Mouse (Mus musculus) heart, embryonic 13.5 days (tissue): ENCODE results near the gene Il34. TPM values are rescaled to one million over a fixed set of nuclear protein-coding genes. Genes with fewer than 3 reads are reported as not detected.
"Not testable (repeated sequence)": the region's sequence is repeated elsewhere in the genome, so short reads cannot be mapped to it uniquely, and the experiment has no call there.

Experiments
- ATAC-seq: fragments of 200-750 bp; cut with Nextera tagmentation; 2 replicates; pipeline ENCODE4 v1.8.0; 2017; ENCODE audit warnings: moderate TSS enrichment; ENCODE audit not compliant: insufficient number of reproducible peaks, low FRiP score, low TSS enrichment; ENCODE audit errors: extremely low read depth
- H3K27ac ChIP-seq: fragments of 300-500 bp; sonication (generic); replicated peaks from 2 replicates; pipeline ENCODE4 v1.5.1; 2015; ENCODE audit warnings: moderate library complexity, mild to moderate bottlenecking, inconsistent platforms
- H3K27me3 ChIP-seq: fragments of 300-500 bp; sonication (generic); replicated peaks from 2 replicates; pipeline ENCODE4 v1.6.1; 2015; ENCODE audit warnings: mild to moderate bottlenecking, inconsistent platforms
- H3K36me3 ChIP-seq: fragments of 300-500 bp; sonication (generic); 2 replicates; pipeline ENCODE4 v1.6.1; 2015; ENCODE audit warnings: mild to moderate bottlenecking, inconsistent platforms
- H3K4me1 ChIP-seq: fragments of 300-500 bp; sonication (generic); 2 replicates; pipeline ENCODE4 v1.6.1; 2015; ENCODE audit warnings: inconsistent platforms
- H3K4me2 ChIP-seq: fragments of 300-500 bp; sonication (generic); 2 replicates; pipeline ENCODE4 v1.6.1; 2015; ENCODE audit warnings: inconsistent platforms, mild to moderate bottlenecking, moderate library complexity
- H3K4me3 ChIP-seq: fragments of 300-500 bp; sonication (generic); 2 replicates; pipeline ENCODE4 v1.5.1; 2015; ENCODE audit warnings: moderate library complexity, mild to moderate bottlenecking, inconsistent platforms
- H3K9ac ChIP-seq: fragments of 300-500 bp; sonication (generic); 2 replicates; pipeline ENCODE4 v1.6.1; 2015; ENCODE audit warnings: inconsistent platforms, mild to moderate bottlenecking, moderate library complexity
- H3K9me3 ChIP-seq: fragments of 300-500 bp; sonication (generic); 2 replicates; pipeline ENCODE4 v1.6.1; 2016; ENCODE audit warnings: inconsistent platforms
- WGBS: fragments of 180-500 bp; shearing (Covaris S2); methylation state at CpG from one replicate; pipeline ENCODE4 v1.1.7; 2015; ENCODE audit warnings: mixed read lengths; 5-methylcytosine and 5-hydroxymethylcytosine counted together
- polyA plus RNA-seq: library from polyadenylated mRNA; unstranded; fragments of >200 nt; fragmentation: Nextera tagmentation; extraction: Ambion mirVana; gene quantifications from 2 replicates; pipeline ENCODE4 v1.2.1, GENCODE M21; 2015

Gene Il34
- polyA plus RNA-seq, 1 experiment from 2014 or later: 0.17 TPM

DNA sequence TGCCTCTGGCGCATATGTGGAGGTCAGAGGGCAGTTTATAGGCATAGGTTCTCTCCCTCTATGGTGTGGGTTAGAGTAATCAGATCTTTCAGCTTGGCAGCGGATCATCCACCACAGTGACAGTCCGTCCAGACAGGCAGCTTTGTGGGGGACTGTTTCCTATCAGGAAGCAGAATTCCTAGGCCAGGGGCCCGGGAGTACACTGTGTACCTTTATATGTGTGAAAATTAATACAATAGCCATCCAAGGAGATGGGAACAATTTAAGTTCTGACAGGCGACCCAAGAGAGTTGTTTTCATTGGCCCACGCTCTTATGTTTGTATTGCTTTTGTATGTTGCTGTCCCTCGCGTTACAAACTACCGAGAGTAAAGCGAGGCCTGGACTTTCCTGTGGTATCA is 14.6 kb downstream of the Il34 start:
- ATAC-seq: no peak
- H3K9me3 ChIP-seq: peaks cover 11% of the 10 kb centered on the region; the same call in 1 of the 2 replicates
- peaks cover 22% of the 10 kb centered on the region for H3K4me1 ChIP-seq
- H3K27me3 ChIP-seq: no peaks in the 10 kb centered on the region
- no peak overlapping the region for H3K4me2 ChIP-seq
- WGBS: 61% methylated on average over 10 of the region's 10 CpGs
- no peak overlapping the region for H3K4me3 ChIP-seq
- H3K9ac ChIP-seq: no peak overlapping the region
- no peaks in the 10 kb centered on the region for H3K36me3 ChIP-seq
- no peak overlapping the region for H3K27ac ChIP-seq

DNA sequence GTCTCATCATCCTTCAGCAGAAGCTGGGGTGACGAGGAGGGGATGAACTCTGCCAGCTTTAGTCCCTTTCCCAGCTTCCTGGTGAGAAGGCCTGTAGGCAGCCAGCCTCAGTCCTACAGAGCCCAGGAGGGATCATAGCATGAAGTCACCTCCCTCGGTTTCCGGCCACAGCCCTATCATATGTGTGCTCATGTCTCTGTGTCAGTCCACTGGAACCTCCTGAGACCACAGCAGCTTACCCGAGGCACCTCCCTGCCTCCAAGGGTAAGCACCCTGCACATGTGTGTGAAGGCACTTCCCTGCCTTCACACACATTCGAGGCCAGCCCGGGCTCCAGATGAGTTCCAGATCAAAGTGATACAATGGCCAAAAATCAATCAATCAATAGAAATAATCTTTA is 15.5 kb downstream of the Il34 start:
- Histone ChIP-seq H3K4me3 (no peak overlapping the region), H3K4me2 (no peak overlapping the region), H3K4me1 (peaks cover 22% of the 10 kb centered on the region), H3K9ac (no peak overlapping the region), H3K9me3 (peaks cover 2% of the 10 kb centered on the region; the same call in 1 of the 2 replicates), H3K27ac (no peak overlapping the region), H3K36me3 (no peaks in the 10 kb centered on the region), H3K27me3 (no peaks in the 10 kb centered on the region)
- 55% methylated on average over 6 of the region's 6 CpGs for WGBS
- no peak for ATAC-seq

GRCm38 (mm10) chr8:110789571-110789970 is 16.2 kb downstream of the Il34 start:
- Histone ChIP-seq H3K27me3 (no peaks in the 10 kb centered on the region), H3K4me1 (peaks cover 22% of the 10 kb centered on the region), H3K9ac (no peak overlapping the region), H3K36me3 (no peaks in the 10 kb centered on the region), H3K4me3 (no peak overlapping the region), H3K4me2 (no peak overlapping the region), H3K27ac (no peak overlapping the region), H3K9me3 (no peaks in the 10 kb centered on the region)
- 45% methylated on average over 12 of the region's 12 CpGs for WGBS
- no peak for ATAC-seq

DNA sequence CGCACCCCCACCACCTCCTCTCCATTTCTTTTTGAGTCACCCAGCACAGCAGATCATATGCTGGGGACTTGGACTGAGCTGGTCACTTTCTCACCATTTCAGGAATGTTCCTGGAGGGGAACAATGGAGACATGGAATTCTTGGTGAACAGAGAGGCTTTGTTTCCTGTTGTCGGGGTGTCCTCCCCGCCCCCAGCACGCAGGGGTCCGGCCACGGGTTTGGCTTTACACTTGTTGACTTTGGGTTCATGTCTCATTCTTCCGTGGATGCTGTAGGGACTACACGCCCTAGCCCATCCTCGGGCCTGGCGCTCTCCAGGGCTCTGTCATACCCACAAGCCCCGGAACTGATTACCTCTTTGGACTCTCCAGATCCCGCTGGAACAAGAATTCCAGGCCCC is 16.7 kb downstream of the Il34 start:
- ATAC-seq: no peak
- H3K4me3 ChIP-seq: no peak overlapping the region
- H3K27me3 ChIP-seq: no peaks in the 10 kb centered on the region
- H3K36me3 ChIP-seq: no peaks in the 10 kb centered on the region
- no peak overlapping the region for H3K4me2 ChIP-seq
- no peak overlapping the region for H3K9ac ChIP-seq
- 45% methylated on average over 12 of the region's 12 CpGs for WGBS
- H3K27ac ChIP-seq: no peak overlapping the region
- no peaks in the 10 kb centered on the region for H3K9me3 ChIP-seq
- peaks cover 22% of the 10 kb centered on the region for H3K4me1 ChIP-seq

DNA sequence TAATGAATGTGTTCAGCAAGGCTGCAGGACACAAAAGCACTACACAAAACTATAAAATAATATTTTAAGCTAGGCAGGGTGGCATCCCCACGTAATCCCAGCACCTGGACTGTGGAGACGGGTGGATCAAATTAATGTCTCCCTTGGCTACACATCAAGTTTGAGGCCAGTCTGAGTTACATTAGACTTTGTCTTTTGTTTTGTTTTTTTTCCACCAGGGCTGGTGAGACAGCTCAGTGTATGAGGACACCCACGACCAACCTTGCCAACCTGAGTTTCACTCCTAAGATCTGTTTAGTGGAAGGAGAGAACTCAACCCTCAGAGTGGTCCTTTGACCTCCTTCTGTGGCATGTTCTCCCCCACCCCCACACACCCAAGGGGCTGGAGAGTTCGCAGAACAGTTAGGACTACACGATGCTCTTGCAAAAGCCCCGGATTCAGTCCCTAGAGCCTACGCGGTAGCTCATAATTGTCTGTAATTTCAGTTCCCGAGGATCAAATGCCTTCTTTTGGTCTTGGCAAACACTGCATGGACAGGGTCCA is 18.2 kb downstream of the Il34 start:
- Histone ChIP-seq H3K27ac (no peak overlapping the region), H3K36me3 (no peaks in the 10 kb centered on the region), H3K9ac (no peak overlapping the region), H3K9me3 (no peaks in the 10 kb centered on the region), H3K27me3 (no peaks in the 10 kb centered on the region), H3K4me3 (no peak overlapping the region), H3K4me2 (no peak overlapping the region), H3K4me1 (peaks cover 14% of the 10 kb centered on the region)
- 81% methylated on average over 9 of the region's 9 CpGs for WGBS
- ATAC-seq: no peak

GRCm38 (mm10) chr8:110786934-110787333 is 18.8 kb downstream of the Il34 start:
- WGBS: 72% methylated on average over 8 of the region's 8 CpGs
- H3K4me3 ChIP-seq: no peak overlapping the region
- peaks cover 13% of the 10 kb centered on the region; the same call in 1 of the 2 replicates for H3K4me1 ChIP-seq
- H3K36me3 ChIP-seq: no peaks in the 10 kb centered on the region
- H3K9me3 ChIP-seq: no peaks in the 10 kb centered on the region
- no peak for ATAC-seq
- no peak overlapping the region for H3K9ac ChIP-seq
- H3K27me3 ChIP-seq: no peaks in the 10 kb centered on the region
- H3K4me2 ChIP-seq: no peak overlapping the region
- no peak overlapping the region for H3K27ac ChIP-seq

DNA sequence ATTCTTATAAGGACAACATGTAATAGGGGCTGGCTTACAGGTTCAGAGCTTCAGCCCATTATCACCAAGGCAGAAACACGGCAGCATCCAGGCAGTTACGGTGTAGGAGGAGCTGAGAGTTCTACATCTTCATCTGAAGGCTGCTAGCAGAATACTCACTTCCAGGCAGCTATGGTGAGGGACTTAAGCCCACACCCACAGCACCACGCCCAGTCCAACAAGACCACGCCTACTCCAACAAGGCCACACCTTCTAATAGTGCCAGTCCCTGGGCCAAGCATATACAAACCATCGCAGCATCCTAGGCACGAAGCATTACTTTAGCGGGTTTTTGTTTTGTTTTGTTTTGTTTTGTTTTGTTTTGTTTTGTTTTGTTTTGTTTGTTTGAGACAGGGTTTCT is 19.2 kb downstream of the Il34 start:
- H3K4me1 ChIP-seq: peaks cover 13% of the 10 kb centered on the region; the same call in 1 of the 2 replicates
- not testable (repeated sequence) for H3K27me3 ChIP-seq, H3K9ac ChIP-seq, H3K36me3 ChIP-seq, H3K4me3 ChIP-seq, H3K4me2 ChIP-seq, ATAC-seq, H3K27ac ChIP-seq, H3K9me3 ChIP-seq
- 63% methylated on average over 7 of the region's 7 CpGs for WGBS

DNA sequence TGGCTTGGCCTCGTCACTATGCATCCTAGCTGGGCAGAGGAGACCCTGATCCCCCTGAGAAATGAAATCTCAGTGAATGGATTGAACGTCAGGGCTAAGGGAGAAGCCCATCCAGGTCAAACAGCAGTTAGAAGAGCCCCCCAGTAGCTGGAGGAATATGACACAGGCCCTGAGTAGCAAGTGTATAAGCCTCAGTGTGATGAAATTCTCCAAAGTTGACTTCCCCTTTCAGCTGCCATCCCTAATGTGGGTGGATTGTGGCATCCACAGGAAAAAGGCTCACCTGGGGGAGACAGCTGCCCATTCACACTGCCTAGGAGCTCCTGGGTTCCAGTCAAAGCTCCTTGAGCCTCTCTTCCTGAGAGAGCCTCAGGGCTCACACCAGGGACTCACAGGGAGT is 20.4 kb downstream of the Il34 start:
- Histone ChIP-seq H3K27me3 (no peaks in the 10 kb centered on the region), H3K4me2 (no peak overlapping the region), H3K9me3 (no peaks in the 10 kb centered on the region), H3K4me3 (no peak overlapping the region), H3K9ac (no peak overlapping the region), H3K36me3 (no peaks in the 10 kb centered on the region), H3K4me1 (peaks cover 13% of the 10 kb centered on the region; the same call in 1 of the 2 replicates), H3K27ac (no peak overlapping the region)
- WGBS: 66% methylated on average over 2 of the region's 2 CpGs
- ATAC-seq: no peak

GRCm38 (mm10) chr8:110779924-110780718 is 25.6 kb downstream of the Il34 start:
- no peak overlapping the region for H3K27ac ChIP-seq
- ATAC-seq: no peak
- no peak overlapping the region for H3K9ac ChIP-seq
- no peaks in the 10 kb centered on the region for H3K9me3 ChIP-seq
- H3K36me3 ChIP-seq: no peaks in the 10 kb centered on the region
- H3K4me1 ChIP-seq: no peaks in the 10 kb centered on the region
- H3K27me3 ChIP-seq: no peaks in the 10 kb centered on the region
- WGBS: 71% methylated on average over 13 of the region's 13 CpGs
- no peak overlapping the region for H3K4me2 ChIP-seq
- H3K4me3 ChIP-seq: no peak overlapping the region

GRCm38 (mm10) chr8:110776335-110776734 is 29.4 kb downstream of the Il34 start:
- ATAC-seq: no peak
- H3K36me3 ChIP-seq: no peaks in the 10 kb centered on the region
- H3K9ac ChIP-seq: no peak overlapping the region
- no peaks in the 10 kb centered on the region for H3K9me3 ChIP-seq
- H3K27me3 ChIP-seq: no peaks in the 10 kb centered on the region
- peaks cover 15% of the 10 kb centered on the region; the same call in 1 of the 2 replicates for H3K4me1 ChIP-seq
- 91% methylated on average over 3 of the region's 3 CpGs for WGBS
- no peak overlapping the region for H3K27ac ChIP-seq
- H3K4me3 ChIP-seq: no peak overlapping the region
- no peak overlapping the region for H3K4me2 ChIP-seq

GRCm38 (mm10) chr8:110775721-110776120 is 30.0 kb downstream of the Il34 start:
- H3K27me3 ChIP-seq: no peaks in the 10 kb centered on the region
- H3K36me3 ChIP-seq: no peaks in the 10 kb centered on the region
- no peak overlapping the region for H3K9ac ChIP-seq
- H3K27ac ChIP-seq: no peak overlapping the region
- no peak overlapping the region for H3K4me3 ChIP-seq
- WGBS: 68% methylated on average over 3 of the region's 3 CpGs
- no peak overlapping the region for H3K4me2 ChIP-seq
- no peak for ATAC-seq
- no peaks in the 10 kb centered on the region for H3K9me3 ChIP-seq
- peaks cover 15% of the 10 kb centered on the region; the same call in 1 of the 2 replicates for H3K4me1 ChIP-seq

GRCm38 (mm10) chr8:110775316-110775715 is 30.4 kb downstream of the Il34 start:
- H3K4me3 ChIP-seq: no peak overlapping the region
- WGBS: 68% methylated on average over 8 of the region's 8 CpGs
- ATAC-seq: no peak
- H3K4me2 ChIP-seq: no peak overlapping the region
- no peaks in the 10 kb centered on the region for H3K36me3 ChIP-seq
- no peak overlapping the region for H3K9ac ChIP-seq
- H3K27ac ChIP-seq: no peak overlapping the region
- H3K27me3 ChIP-seq: no peaks in the 10 kb centered on the region
- no peaks in the 10 kb centered on the region for H3K9me3 ChIP-seq
- H3K4me1 ChIP-seq: peaks cover 15% of the 10 kb centered on the region; the same call in 1 of the 2 replicates
